Mouse (Mus musculus): ENCODE measurements around the gene Slc44a4.
A peak's percentile ranks its signal among the peaks of the same experiment; 100 is the strongest.
"Not testable (repeated sequence)": the region's sequence is repeated elsewhere in the genome, so short reads cannot be mapped to it uniquely, and the experiment has no call there.

The Slc44a4 gene

DNA sequence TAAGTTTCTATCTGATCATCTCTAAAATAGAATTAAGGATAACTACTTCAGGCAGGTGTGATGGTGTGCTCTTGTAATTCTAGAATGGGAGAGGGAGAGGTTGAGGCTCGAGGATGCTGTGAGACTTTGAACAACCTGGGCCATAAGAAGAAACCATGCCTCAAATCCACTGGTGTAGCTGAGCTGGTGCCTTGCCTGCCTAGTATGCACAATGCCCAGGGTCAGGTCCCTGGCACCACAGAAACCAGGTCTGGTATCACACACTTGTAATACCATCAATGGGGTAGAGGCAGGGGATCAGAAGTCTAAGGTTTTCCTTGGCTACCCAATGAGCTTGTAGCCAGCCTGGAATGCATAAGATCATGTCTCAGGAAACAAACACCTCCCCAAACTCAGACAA is 48.6 kb downstream of the Slc44a4 start:
- DNase-seq: no peak

DNA sequence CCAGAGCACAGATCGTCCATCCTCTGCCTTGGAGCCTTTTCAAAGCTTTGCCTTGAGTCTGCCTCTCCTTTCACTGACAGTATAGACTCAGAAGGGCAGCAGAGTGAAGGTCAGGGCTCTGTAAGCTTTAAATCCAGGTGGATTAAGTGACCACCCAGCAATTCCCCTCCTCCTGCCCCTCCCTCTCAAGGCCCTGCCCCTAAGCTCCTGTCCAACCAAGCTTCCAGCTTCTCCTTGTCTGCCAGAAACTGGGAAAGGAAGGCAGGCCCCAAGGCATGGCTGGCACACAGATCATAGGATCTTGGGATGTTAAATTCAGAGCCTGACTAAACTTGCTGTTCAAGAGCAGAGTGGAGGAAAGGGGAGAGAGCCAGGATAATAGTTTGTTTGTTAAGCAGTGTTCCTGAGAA is 50.4 kb downstream of the Slc44a4 start:
- no peak for DNase-seq

DNA sequence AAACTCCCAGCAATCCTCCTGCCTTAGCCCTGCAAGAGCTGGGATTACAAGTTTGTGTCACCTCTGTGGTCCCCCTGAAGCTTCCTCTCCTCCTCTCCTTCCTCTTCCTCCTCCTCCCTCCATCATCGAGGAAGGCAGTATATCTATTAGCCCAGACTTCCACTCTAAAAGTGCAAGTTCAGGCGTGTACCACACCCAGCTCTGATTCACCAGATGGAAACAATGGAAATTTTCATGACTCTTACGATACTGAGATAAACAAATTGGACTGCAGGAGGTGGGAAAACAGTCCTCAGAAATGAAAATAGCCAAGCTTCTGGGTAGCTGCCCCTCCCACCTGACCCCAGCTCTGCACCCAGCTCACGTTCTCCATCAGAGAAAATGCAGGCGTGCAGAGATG is 51.4 kb downstream of the Slc44a4 start:
- no peak for DNase-seq

DNA sequence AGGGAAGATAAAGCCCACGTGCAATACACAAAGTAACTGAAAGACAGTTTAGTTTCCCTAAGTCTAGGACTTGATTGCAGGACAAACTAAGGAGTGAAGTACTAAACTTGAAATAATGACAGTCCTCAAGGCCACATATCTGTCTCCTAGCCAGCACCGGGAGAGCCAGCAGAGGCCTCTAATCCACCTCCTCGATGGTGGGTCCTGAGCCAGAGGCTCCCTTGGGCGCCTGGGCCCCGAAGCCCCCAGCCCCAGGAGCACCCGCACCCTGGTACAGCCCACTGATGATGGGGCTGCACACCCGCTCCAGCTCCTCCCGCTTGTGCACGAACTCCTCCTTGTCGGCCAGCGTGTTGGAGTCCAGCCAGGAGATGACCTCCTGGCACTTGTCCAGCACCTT is 55.6 kb downstream of the Slc44a4 start, which contains the start of gene Gm20481:
Gene Gm20481 (plus strand): TSS at position 91 of the 400 bp plus-strand sequence.
- not testable (repeated sequence) for DNase-seq

DNA sequence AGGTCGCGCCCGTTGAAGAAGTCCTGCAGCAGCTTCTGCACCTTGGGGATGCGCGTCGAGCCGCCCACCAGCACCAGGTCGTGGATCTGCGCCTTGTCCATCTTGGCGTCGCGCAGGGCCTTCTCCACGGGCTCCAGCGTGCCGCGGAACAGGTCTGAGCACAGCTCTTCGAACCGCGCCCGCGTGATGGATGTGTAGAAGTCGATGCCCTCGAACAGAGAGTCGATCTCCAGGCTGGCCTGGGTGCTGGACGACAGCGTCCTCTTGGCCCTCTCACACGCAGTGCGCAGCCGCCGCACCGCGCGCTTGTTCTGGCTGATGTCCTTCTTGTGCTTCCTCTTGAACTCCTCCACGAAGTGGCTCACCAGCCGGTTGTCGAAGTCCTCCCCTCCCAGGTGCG is 56.6 kb downstream of the Slc44a4 start:
- not testable (repeated sequence) for DNase-seq

DNA sequence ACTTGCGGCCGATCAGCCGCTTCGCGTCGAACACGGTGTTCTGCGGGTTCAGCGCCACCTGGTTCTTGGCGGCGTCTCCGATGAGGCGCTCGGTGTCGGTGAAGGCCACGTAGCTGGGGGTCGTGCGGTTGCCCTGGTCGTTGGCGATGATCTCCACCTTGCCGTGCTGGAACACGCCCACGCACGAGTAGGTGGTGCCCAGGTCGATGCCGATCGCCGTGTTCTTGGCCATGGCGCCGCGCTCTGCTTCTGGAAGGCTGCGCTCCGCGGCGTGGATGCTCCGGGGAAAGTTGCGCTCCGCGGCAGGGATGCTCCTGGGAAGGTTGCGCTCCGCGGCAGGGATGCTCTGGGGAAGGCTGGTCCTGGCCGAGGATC is 57.4 kb downstream of the Slc44a4 start:
- not testable (repeated sequence) for DNase-seq

DNA sequence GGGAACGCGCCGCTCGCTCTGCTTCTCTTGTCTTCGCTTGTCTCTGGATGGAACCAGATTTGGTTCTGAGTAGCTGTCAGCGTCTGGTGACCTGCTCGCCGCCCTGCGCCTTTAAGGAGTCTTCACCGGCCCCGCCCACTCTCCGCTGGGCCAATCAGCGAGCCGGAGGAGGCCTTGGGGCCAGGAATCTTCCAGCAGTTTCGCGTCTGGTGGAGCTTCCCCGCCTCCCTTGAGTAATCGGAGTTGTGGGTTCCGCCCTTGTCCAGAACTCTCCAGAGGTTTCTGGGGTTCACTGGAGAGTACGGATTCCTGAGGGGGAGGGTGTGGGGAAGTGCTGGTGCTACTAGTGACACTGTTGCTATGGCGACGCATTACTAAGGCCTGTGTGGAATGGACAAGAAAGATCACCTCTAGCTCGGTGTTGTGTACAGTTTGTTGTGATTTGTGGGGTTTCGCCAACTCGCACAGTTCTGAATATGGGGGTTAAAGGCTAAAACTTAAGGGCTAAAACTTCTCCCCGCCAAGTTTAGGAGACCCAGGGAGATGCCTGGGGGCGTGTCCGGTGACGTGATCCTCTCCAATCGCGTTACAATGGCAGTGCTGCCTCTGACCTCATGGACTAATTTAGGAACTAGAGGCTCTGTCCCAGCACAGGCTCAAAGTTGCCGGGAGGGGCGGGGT is 57.9 kb downstream of the Slc44a4 start, which contains the start of the genes Hspa1a and Hspa1l:
Gene Hspa1a (minus strand): TSS at position 88 of the 681 bp plus-strand sequence.
Gene Hspa1l (plus strand): TSS at position 635 of the 681 bp plus-strand sequence.
- DNase-seq: peak; percentile 93

DNA sequence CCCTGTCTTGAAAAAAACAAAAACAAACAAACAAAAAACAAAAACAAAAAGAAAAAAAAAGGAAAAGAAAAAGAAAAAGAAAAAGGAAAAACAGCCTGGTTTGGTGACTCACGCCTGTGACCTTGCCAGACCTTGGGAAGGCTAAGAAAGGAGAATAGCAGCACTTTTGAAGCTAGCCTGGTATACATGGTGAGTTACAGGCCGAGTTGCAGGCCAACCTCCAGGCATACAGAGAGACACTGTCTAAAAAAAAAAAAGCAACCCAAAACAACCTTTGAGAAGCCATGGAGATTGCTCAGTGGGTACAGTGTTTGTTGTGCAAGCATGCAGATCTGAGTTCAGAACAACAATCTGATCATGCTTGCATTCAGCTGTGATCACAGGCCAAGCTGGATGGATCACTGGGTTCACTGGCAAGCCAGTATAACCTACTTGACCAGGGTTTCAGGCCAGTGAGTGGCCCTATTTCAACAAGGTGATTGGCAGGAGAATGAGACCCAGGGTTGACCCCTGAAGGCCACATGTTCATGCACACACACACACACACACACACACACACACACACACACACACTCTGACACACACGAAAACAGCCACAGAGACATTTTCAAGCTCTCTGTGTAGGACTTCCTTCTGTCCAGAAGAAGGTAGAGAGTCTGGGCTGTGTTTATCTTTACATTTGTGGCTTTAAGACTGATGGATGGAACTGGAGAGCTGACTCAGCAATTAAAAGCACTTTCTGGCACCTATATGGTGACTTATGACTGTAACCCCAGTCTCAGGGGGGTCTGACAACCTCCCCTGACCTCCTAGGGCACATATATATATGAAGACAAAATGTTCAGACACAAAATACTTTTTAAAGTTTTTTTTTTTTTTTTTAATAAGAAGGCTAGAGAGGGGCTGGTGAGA is 61.6 kb downstream of the Slc44a4 start:
- DNase-seq: no peak

DNA sequence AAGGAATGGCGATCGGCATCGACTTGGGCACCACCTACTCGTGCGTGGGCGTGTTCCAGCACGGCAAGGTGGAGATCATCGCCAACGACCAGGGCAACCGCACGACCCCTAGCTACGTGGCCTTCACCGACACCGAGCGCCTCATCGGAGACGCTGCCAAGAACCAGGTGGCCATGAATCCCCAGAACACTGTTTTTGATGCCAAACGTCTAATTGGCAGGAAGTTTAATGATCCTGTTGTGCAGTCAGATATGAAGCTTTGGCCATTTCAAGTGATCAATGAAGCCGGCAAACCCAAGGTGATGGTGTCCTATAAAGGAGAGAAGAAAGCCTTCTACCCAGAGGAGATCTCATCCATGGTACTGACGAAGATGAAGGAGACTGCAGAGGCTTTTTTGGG is 62.7 kb downstream of the Slc44a4 start:
- no peak for DNase-seq

DNA sequence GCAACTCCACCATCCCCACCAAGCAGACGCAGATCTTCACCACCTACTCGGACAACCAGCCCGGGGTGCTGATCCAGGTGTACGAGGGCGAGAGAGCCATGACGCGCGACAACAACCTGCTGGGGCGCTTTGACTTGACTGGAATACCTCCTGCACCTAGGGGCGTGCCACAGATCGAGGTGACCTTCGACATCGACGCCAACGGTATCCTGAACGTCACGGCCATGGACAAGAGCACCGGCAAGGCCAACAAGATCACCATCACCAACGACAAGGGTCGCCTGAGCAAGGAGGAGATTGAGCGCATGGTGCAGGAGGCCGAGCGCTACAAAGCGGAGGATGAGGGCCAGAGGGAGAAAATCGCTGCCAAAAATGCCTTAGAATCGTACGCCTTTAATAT is 64.0 kb downstream of the Slc44a4 start:
- no peak for DNase-seq

DNA sequence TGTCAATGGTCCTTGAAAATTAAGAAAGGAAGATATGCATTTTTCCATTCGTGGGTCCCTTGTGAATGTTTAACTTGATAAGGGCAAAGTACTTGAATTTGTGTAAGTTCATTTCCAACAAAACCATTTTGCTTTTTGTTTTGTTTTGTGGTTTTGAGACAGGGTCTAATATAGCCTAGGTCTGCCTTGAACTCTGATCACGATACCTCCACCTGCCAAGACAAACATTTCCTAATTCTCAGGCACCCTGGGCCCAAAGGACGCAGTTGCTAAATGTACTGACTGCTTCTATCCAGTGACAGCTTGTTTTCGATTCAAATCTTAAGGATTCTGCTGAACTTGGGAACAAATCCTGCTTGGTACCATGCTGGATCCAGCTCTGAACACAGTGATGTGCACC is 65.4 kb downstream of the Slc44a4 start:
- no peak for DNase-seq
